Mouse (Mus musculus) lung, embryonic 15.5 days (tissue): Measurements from ENCODE around the gene Rnf103. TPM values are rescaled to one million over a fixed set of nuclear protein-coding genes. Genes with fewer than 3 reads are reported as not detected.

ENCODE experiments used
- ATAC-seq: fragments of 200-750 bp; cut with Nextera tagmentation; 2 replicates; pipeline ENCODE4 v1.8.0; 2017; ENCODE audit warnings: moderate number of reproducible peaks, borderline replicate concordance; ENCODE audit not compliant: low FRiP score, low TSS enrichment; ENCODE audit errors: extremely low read depth
- H3K27ac ChIP-seq: fragments of 300-500 bp; sonication (generic); 2 replicates; pipeline ENCODE4 v1.5.1; 2015; ENCODE audit warnings: moderate library complexity, mild to moderate bottlenecking, inconsistent platforms
- H3K27me3 ChIP-seq: fragments of 300-500 bp; sonication (generic); 2 replicates; pipeline ENCODE4 v1.6.1; 2015; ENCODE audit warnings: inconsistent platforms
- H3K36me3 ChIP-seq: fragments of 300-500 bp; sonication (generic); 2 replicates; pipeline ENCODE4 v1.6.1; 2015; ENCODE audit warnings: inconsistent platforms
- H3K4me1 ChIP-seq: fragments of 300-500 bp; sonication (generic); 2 replicates; pipeline ENCODE4 v1.6.1; 2015; ENCODE audit warnings: inconsistent platforms
- H3K4me2 ChIP-seq: fragments of 300-500 bp; sonication (generic); 2 replicates; pipeline ENCODE4 v1.6.1; 2015; ENCODE audit warnings: inconsistent platforms, mild to moderate bottlenecking, moderate library complexity
- H3K4me3 ChIP-seq: fragments of 300-500 bp; sonication (generic); 2 replicates; pipeline ENCODE4 v1.5.1; 2015; ENCODE audit warnings: mild to moderate bottlenecking, inconsistent platforms
- H3K9ac ChIP-seq: fragments of 300-500 bp; sonication (generic); 2 replicates; pipeline ENCODE4 v1.6.1; 2015; ENCODE audit warnings: inconsistent platforms
- H3K9me3 ChIP-seq: fragments of 300-500 bp; sonication (generic); 2 replicates; pipeline ENCODE4 v1.6.1; 2016; ENCODE audit warnings: inconsistent platforms
- WGBS: fragments of 180-500 bp; shearing (Covaris S2); methylation state at CpG from one replicate; pipeline ENCODE4 v1.1.7; 2015; 5-methylcytosine and 5-hydroxymethylcytosine counted together
- polyA plus RNA-seq: library from polyadenylated mRNA; unstranded; fragments of >200 nt; fragmentation: Nextera tagmentation; extraction: Ambion mirVana; gene quantifications from 2 replicates; pipeline ENCODE4 v1.2.1, GENCODE M21; 2015

The Rnf103 gene
- polyA plus RNA-seq, 1 experiment from 2014 or later = 15.7 TPM

- H3K4me3 ChIP-seq = no peak overlapping the region
- 78% methylated on average over 3 of the region's 3 CpGs for WGBS
These were observed 6.9 kb downstream of the Rnf103 start for GRCm38 (mm10) chr6:71500575-71500974.

DNA sequence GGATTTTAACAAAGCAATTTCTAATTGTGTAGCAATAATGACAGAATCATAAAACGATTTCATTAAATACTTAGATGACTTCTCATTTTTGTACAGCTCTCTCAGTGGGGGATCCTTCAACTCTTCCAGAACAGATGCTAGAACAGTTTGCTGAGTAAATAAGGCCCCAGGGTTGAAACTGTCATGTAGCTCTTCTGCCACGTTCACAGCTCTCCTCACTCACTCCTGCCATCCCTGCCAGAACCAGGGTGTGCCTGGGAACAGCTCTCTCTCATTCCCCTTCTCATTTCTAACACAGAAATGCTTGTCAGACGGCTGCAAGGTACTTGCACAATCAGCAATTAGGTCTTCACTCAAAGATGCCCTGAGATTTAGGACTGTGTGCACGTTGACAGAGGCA lies 9.3 kb downstream of the Rnf103 start:
- H3K27me3 ChIP-seq = no peaks in the 10 kb centered on the region
- peaks cover 18% of the 10 kb centered on the region for H3K36me3 ChIP-seq
- no peaks in the 10 kb centered on the region for H3K4me1 ChIP-seq
- no peak for ATAC-seq
- WGBS = 60% methylated on average over 4 of the region's 4 CpGs
- H3K9me3 ChIP-seq = no peaks in the 10 kb centered on the region
- H3K4me3 ChIP-seq = no peak overlapping the region
- no peak overlapping the region for H3K9ac ChIP-seq
- H3K4me2 ChIP-seq = no peak overlapping the region
- no peak overlapping the region for H3K27ac ChIP-seq

More at GRCm38 (mm10) chr6:71500575-71500974, 6.9 kb downstream of the Rnf103 start:
- Histone ChIP-seq H3K27me3 (no peaks in the 10 kb centered on the region), H3K27ac (no peak overlapping the region), H3K4me2 (no peak overlapping the region), H3K9me3 (no peaks in the 10 kb centered on the region), H3K36me3 (peaks cover 16% of the 10 kb centered on the region; the same call in 1 of the 2 replicates), H3K4me1 (peaks cover 5% of the 10 kb centered on the region), H3K9ac (no peak overlapping the region)
- no peak for ATAC-seq

DNA sequence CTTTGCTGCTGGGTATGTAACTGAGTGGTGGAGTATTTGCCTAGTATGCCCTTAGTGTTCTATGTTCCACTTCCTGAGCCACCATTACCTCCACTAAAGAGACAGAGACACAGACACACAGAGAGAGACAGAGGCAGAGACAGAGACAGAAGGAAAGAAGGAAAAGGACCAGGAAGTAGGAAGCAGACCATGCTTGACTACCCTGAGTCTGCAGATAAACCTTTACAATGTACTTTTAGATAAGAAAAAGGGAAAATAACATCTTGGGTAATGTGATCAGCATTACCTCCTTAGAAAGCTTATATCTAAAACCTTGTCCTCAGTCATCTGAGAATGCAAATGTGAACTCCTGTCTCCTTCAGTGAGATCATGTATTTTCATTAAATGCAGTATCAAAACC lies 10.0 kb downstream of the Rnf103 start:
- no peak overlapping the region for H3K4me3 ChIP-seq
- H3K9ac ChIP-seq = no peak overlapping the region
- no peaks in the 10 kb centered on the region for H3K27me3 ChIP-seq
- H3K36me3 ChIP-seq = peaks cover 18% of the 10 kb centered on the region
- H3K4me2 ChIP-seq = no peak overlapping the region
- no peak for ATAC-seq
- H3K4me1 ChIP-seq = no peaks in the 10 kb centered on the region
- H3K9me3 ChIP-seq = no peaks in the 10 kb centered on the region
- no peak overlapping the region for H3K27ac ChIP-seq

- Histone ChIP-seq H3K4me2 (no peak overlapping the region), H3K9ac (no peak overlapping the region), H3K27ac (no peak overlapping the region), H3K4me1 (no peaks in the 10 kb centered on the region), H3K36me3 (peaks cover 19% of the 10 kb centered on the region), H3K4me3 (no peak overlapping the region), H3K27me3 (no peaks in the 10 kb centered on the region), H3K9me3 (no peaks in the 10 kb centered on the region)
- WGBS = 72% methylated on average over 4 of the region's 4 CpGs
- ATAC-seq = no peak
These were observed 10.4 kb downstream of the Rnf103 start for GRCm38 (mm10) chr6:71504091-71504490.

DNA sequence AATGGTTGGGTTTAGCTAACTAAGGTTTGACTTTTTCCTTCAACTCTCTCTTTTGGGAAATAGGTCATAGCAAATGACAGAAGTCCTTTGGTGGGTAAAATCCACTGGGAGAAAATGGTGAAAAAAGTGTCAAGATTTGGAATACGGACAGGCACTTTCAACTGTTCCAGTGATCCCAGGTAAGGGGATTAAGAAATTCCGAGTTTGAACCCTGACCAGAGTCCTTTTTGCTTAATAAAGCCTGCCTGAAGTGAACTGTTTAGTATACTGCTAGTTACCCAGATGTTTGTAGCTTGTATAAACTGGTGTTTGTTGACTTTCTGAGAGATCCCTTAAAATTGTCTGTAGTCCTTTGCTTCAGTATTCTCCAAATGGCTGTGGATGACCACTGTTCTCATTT lies 12.0 kb downstream of the Rnf103 start:
- no peak for ATAC-seq
- WGBS = 100% methylated on average over 2 of the region's 2 CpGs
- Histone ChIP-seq H3K36me3 (peaks cover 26% of the 10 kb centered on the region), H3K4me3 (no peak overlapping the region), H3K27ac (no peak overlapping the region), H3K9me3 (no peaks in the 10 kb centered on the region), H3K4me2 (no peak overlapping the region), H3K9ac (no peak overlapping the region), H3K4me1 (no peaks in the 10 kb centered on the region), H3K27me3 (no peaks in the 10 kb centered on the region)

- no peaks in the 10 kb centered on the region for H3K36me3 ChIP-seq
- H3K27ac ChIP-seq = no peak overlapping the region
- 88% methylated on average over 4 of the region's 4 CpGs for WGBS
- no peak overlapping the region for H3K4me3 ChIP-seq
- no peak overlapping the region for H3K9ac ChIP-seq
- H3K4me1 ChIP-seq = no peaks in the 10 kb centered on the region
- no peaks in the 10 kb centered on the region for H3K9me3 ChIP-seq
- no peaks in the 10 kb centered on the region for H3K27me3 ChIP-seq
- no peak for ATAC-seq
- no peak overlapping the region for H3K4me2 ChIP-seq
These were observed 25.8 kb downstream of the Rnf103 start for GRCm38 (mm10) chr6:71519476-71519875.

DNA sequence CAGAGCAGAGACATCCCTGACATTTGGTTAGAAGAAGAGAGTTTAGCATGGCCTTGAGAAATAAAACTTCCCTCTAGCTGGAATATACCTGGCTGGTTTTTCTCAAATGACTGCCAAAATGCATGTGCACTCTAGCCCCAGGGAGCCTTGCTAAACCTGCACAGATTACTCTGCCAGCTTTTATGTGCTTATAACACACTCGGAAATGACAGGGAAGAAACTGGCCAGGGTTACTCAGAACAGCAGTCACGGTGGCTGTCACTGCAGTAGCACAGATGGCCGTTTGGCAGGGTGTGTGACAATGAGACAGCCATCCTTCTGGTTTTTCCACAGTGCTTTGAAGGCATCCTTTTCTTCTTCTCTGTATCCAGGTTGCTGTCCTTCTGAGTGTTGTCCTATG lies 31.9 kb downstream of the Rnf103 start:
- H3K4me1 ChIP-seq = no peaks in the 10 kb centered on the region
- ATAC-seq = no peak
- no peaks in the 10 kb centered on the region for H3K9me3 ChIP-seq
- no peak overlapping the region for H3K4me2 ChIP-seq
- H3K9ac ChIP-seq = no peak overlapping the region
- WGBS = 41% methylated on average over 3 of the region's 3 CpGs
- H3K27ac ChIP-seq = no peak overlapping the region
- no peak overlapping the region for H3K4me3 ChIP-seq
- H3K36me3 ChIP-seq = no peaks in the 10 kb centered on the region
- no peaks in the 10 kb centered on the region for H3K27me3 ChIP-seq

GRCm38 (mm10) chr6:71527056-71527455 lies 33.4 kb downstream of the Rnf103 start:
- ATAC-seq = no peak
- no peak overlapping the region for H3K9ac ChIP-seq
- no peaks in the 10 kb centered on the region for H3K27me3 ChIP-seq
- 88% methylated on average over 10 of the region's 10 CpGs for WGBS
- no peaks in the 10 kb centered on the region for H3K36me3 ChIP-seq
- H3K27ac ChIP-seq = no peak overlapping the region
- no peaks in the 10 kb centered on the region for H3K9me3 ChIP-seq
- no peaks in the 10 kb centered on the region for H3K4me1 ChIP-seq
- no peak overlapping the region for H3K4me3 ChIP-seq
- H3K4me2 ChIP-seq = no peak overlapping the region

DNA sequence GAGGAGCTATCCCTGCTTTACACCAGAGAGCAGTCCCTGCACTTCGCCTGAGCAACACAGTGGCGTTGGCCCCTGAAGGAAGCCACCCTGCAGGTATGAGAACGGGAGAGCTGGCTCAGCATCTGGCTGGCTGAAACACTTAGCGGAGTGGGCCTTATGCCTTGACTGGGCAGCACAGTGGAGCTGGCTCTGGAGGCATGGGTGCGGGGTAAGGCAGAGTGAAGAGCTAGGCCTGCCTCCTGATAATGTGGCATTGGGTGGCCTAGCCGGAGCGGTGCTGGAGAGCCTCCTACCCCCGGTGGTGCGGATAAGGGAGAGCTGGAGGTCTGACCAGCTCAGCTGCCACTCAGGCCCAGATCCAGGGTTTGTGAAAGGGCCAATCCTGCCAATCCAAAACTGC lies 34.1 kb downstream of the Rnf103 start:
- H3K9me3 ChIP-seq = no peaks in the 10 kb centered on the region
- H3K4me3 ChIP-seq = no peak overlapping the region
- no peak for ATAC-seq
- WGBS = 82% methylated on average over 9 of the region's 9 CpGs
- no peaks in the 10 kb centered on the region for H3K27me3 ChIP-seq
- no peak overlapping the region for H3K4me2 ChIP-seq
- H3K4me1 ChIP-seq = no peaks in the 10 kb centered on the region
- no peak overlapping the region for H3K27ac ChIP-seq
- no peaks in the 10 kb centered on the region for H3K36me3 ChIP-seq
- no peak overlapping the region for H3K9ac ChIP-seq

- Histone ChIP-seq H3K9ac (no peak overlapping the region), H3K4me3 (no peak overlapping the region), H3K4me1 (no peaks in the 10 kb centered on the region), H3K4me2 (no peak overlapping the region), H3K9me3 (no peaks in the 10 kb centered on the region), H3K36me3 (no peaks in the 10 kb centered on the region), H3K27ac (no peak overlapping the region), H3K27me3 (no peaks in the 10 kb centered on the region)
- no peak for ATAC-seq
- 85% methylated on average over 8 of the region's 8 CpGs for WGBS
These were observed 36.5 kb downstream of the Rnf103 start for GRCm38 (mm10) chr6:71530176-71530575.

DNA sequence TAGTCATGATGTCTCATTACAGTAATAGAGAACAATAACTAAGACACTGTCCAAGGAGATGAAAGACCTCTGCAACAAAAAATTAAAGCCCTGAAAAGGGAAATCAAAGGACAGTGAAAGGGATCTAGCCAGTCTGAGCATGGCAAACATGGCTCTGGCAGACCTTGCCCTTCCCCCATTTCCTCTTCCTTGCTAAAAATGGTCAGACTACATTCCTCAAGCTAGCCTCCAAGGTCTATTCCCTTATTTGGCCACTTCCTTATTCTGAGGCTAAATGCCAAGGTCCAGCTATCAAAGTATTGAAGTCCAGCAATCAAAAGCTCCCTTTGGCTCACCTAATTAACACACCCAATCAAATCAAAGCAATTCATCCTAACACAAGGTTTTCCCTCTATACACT lies 43.6 kb downstream of the Rnf103 start:
- no peak overlapping the region for H3K4me2 ChIP-seq
- no peak overlapping the region for H3K9ac ChIP-seq
- no peak for ATAC-seq
- no peak overlapping the region for H3K4me3 ChIP-seq
- no peaks in the 10 kb centered on the region for H3K9me3 ChIP-seq
- no peaks in the 10 kb centered on the region for H3K4me1 ChIP-seq
- no peak overlapping the region for H3K27ac ChIP-seq
- H3K27me3 ChIP-seq = no peaks in the 10 kb centered on the region
- no peaks in the 10 kb centered on the region for H3K36me3 ChIP-seq

- H3K9ac ChIP-seq = peak within 1 kb of the TSS; percentile 98
- peak within 1 kb of the TSS; percentile 99 for H3K27ac ChIP-seq
- no peaks in the 10 kb centered on the region for H3K27me3 ChIP-seq
- no peaks in the 10 kb centered on the region; the same call in 1 of the 2 replicates for H3K4me1 ChIP-seq
- peak; percentile 99 for ATAC-seq
- no peaks in the 10 kb centered on the region for H3K9me3 ChIP-seq
- peak within 1 kb of the TSS; percentile 70 for H3K4me2 ChIP-seq
- H3K36me3 ChIP-seq = no peaks in the 10 kb centered on the region; the same call in 1 of the 2 replicates
- WGBS = under 1% methylated on average over 51 of the region's 59 CpGs
- peak within 1 kb of the TSS; percentile 83 for H3K4me3 ChIP-seq
These were observed 50.2 kb downstream of the Rnf103 start, which contains the start of gene Chmp3 for GRCm38 (mm10) chr6:71543686-71544499. Chmp3 (plus strand) TSS chr6:71543797.
